In genomic region chr16:38131756-38132155, GRCm38 (mm10) we compare ENCODE assay signal across 8 mouse cellular contexts. TPM values are rescaled to one million over a fixed set of nuclear protein-coding genes. Genes with fewer than 3 reads are reported as not detected.
DNase-seq lines count a peak whose midpoint lies in the region; ATAC-seq and TF ChIP-seq lines count a peak whose summit lies in the region.

No protein-coding gene starts in this region.

- intact Hi-C loops in heart, adult 2 months (cut with DNase I), result loop anchor here (2.0 kb wide), 1 partner anchor 39 kb away; no protein-coding TSS in a partner anchor

- H3K9me3 ChIP-seq in forebrain, embryonic 16.5 days (ENCODE audit: control insufficient read depth, low read length), result no peaks in the 10 kb centered on the region
- H3K9me3 ChIP-seq in forebrain, embryonic 10.5 days, result no peaks in the 10 kb centered on the region
- no peaks in the 10 kb centered on the region for H3K9me3 ChIP-seq in ES-Bruce4 (replicated peaks; ENCODE audit: control insufficient read depth, insufficient read depth, low read length, poor library complexity, severe bottlenecking)

- 0 out of 2 replicates have a peak, but pooled peaks have one; percentile 26 for ATAC-seq in forebrain, embryonic 16.5 days
- peak; percentile 79 for ATAC-seq in megakaryocyte-erythroid progenitor cell, adult 5-6 weeks (replicated peaks; ENCODE audit: low FRiP score, low TSS enrichment, poor library complexity, severe bottlenecking)

- no peak overlapping the region for H3K9ac ChIP-seq in forebrain, embryonic 16.5 days (replicated peaks; ENCODE audit: low read depth, low read length)
- H3K9ac ChIP-seq in ES-Bruce4 (ENCODE audit: low read depth, poor library complexity, severe bottlenecking), result no peak overlapping the region
- H3K9ac ChIP-seq in heart, adult 2 months (ENCODE audit: low read depth, low read length), result peak overlapping the region; percentile 7; the same call in 1 of the 2 replicates

- H3K4me3 ChIP-seq in forebrain, embryonic 16.5 days (replicated peaks; ENCODE audit: low read length), result no peak overlapping the region
- H3K4me3 ChIP-seq in forebrain, embryonic 10.5 days, result no peak overlapping the region
- H3K4me3 ChIP-seq in ES-Bruce4 (ENCODE audit: low read depth, low read length), result no peak overlapping the region
- peak overlapping the region; percentile 13; the same call in 1 of the 2 replicates for H3K4me3 ChIP-seq in heart, adult 2 months

- no peak for DNase-seq in forebrain, embryonic 10.5 days (ENCODE audit: extremely low spot score, low spot score)
- DNase-seq in heart, adult 2 months, result peak; percentile 48 to 65
- DNase-seq in kidney, postnatal 36 days, result peak; percentile 29 to 46
- no peak for DNase-seq in cerebellum, postnatal 4 days (ENCODE audit: low spot score in 2 of 2)
- DNase-seq in gastrocnemius, adult 8-10 months (ENCODE audit: low spot score in 2 of 2), result no peak

- H3K36me3 ChIP-seq in forebrain, embryonic 16.5 days (ENCODE audit: control insufficient read depth, insufficient read depth), result no peaks in the 10 kb centered on the region
- peaks cover 13% of the 10 kb centered on the region for H3K36me3 ChIP-seq in forebrain, embryonic 10.5 days (replicated peaks)
- no peaks in the 10 kb centered on the region for H3K36me3 ChIP-seq in ES-Bruce4 (ENCODE audit: control insufficient read depth, insufficient read depth, low read length, poor library complexity, severe bottlenecking)
- H3K36me3 ChIP-seq in heart, adult 2 months (ENCODE audit: control insufficient read depth, insufficient read depth, low read length), result peaks cover 15% of the 10 kb centered on the region

- TF ChIP-seq EP300 in ES-Bruce4 (IDR thresholded peaks at IDR 0.05; ENCODE audit: insufficient read depth, low read depth, low read length), result no peak
- 0 out of 2 replicates have a peak, but pooled peaks have one; percentile 50 for TF ChIP-seq EP300 in heart, adult 2 months (IDR thresholded peaks at IDR 0.05; ENCODE audit: insufficient read depth, low read depth, low read length)

- H3K27ac ChIP-seq in forebrain, embryonic 16.5 days (ENCODE audit: low read length), result no peak overlapping the region
- no peak overlapping the region for H3K27ac ChIP-seq in forebrain, embryonic 10.5 days
- 0 out of 2 replicates have a peak overlapping the region, but pooled peaks have one; percentile 13 for H3K27ac ChIP-seq in ES-Bruce4 (ENCODE audit: insufficient read depth, low read length)
- H3K27ac ChIP-seq in heart, adult 2 months, result peak overlapping the region; percentile 71

- H3K79me2 ChIP-seq in heart, adult 2 months (replicated peaks; ENCODE audit: control insufficient read depth, insufficient read depth, low read length), result peaks cover 7% of the 10 kb centered on the region

- peaks cover 37% of the 10 kb centered on the region for H3K4me1 ChIP-seq in forebrain, embryonic 16.5 days (replicated peaks; ENCODE audit: control insufficient read depth, insufficient read depth, low read length)
- peaks cover 49% of the 10 kb centered on the region for H3K4me1 ChIP-seq in forebrain, embryonic 10.5 days
- H3K4me1 ChIP-seq in ES-Bruce4 (ENCODE audit: control insufficient read depth, insufficient read depth, low read length), result peaks cover 9% of the 10 kb centered on the region
- peaks cover 13% of the 10 kb centered on the region for H3K4me1 ChIP-seq in heart, adult 2 months (ENCODE audit: control insufficient read depth, insufficient read depth, low read length)

- WGBS in forebrain, embryonic 16.5 days, result 36% methylated on average over 9 of the region's 9 CpGs
- 43% methylated on average over 9 of the region's 9 CpGs for WGBS in forebrain, embryonic 10.5 days
- 14% methylated on average over 9 of the region's 9 CpGs for WGBS in heart, adult 2 months

- H3K4me2 ChIP-seq in forebrain, embryonic 16.5 days (ENCODE audit: low read length), result no peak overlapping the region

- no peaks in the 10 kb centered on the region for H3K27me3 ChIP-seq in forebrain, embryonic 16.5 days (replicated peaks; ENCODE audit: control insufficient read depth, insufficient read depth, low read length)
- H3K27me3 ChIP-seq in forebrain, embryonic 10.5 days (ENCODE audit: poor library complexity, severe bottlenecking), result no peaks in the 10 kb centered on the region
- H3K27me3 ChIP-seq in ES-Bruce4 (ENCODE audit: control insufficient read depth, insufficient read depth, low read length, poor library complexity, severe bottlenecking), result no peaks in the 10 kb centered on the region
- no peaks in the 10 kb centered on the region for H3K27me3 ChIP-seq in heart, adult 2 months (ENCODE audit: control insufficient read depth, insufficient read depth, low read length)

- no peak for TF ChIP-seq CTCF in ES-Bruce4 (IDR thresholded peaks at IDR 0.05; ENCODE audit: low read depth, low read length)
- TF ChIP-seq CTCF in heart, adult 2 months (IDR thresholded peaks at IDR 0.05), result no peak

- TF ChIP-seq POLR2A in ES-Bruce4 (IDR thresholded peaks at IDR 0.05; ENCODE audit: insufficient read depth, low read length), result no peak
- TF ChIP-seq POLR2A in heart, adult 2 months (IDR thresholded peaks at IDR 0.05; ENCODE audit: insufficient read depth, low read depth, low read length), result peak; percentile 56

RNA-seq across cellular contexts. Expression of gene Gsk3b, which starts 43.0 kb away (rescaled TPM):
- polyA plus RNA-seq in forebrain, embryonic 16.5 days (2015; fragmentation: Nextera tagmentation; extraction: Ambion mirVana), result 155 and 159 TPM in 2 replicates
- polyA plus RNA-seq in forebrain, embryonic 10.5 days (2016; fragmentation: Nextera tagmentation; extraction: Ambion mirVana), result 64.3 and 65.8 TPM in 2 replicates
- polyA plus RNA-seq in ES-Bruce4 (2011; ENCODE audit: insufficient read depth, insufficient read length, low read depth, missing spikeins), result 47.8 and 51.6 TPM in 2 replicates
- 10 to 100 TPM; 48.8 to 58.3 TPM for total RNA-seq in heart, adult 2 months (2021)
- polyA plus RNA-seq in heart, adult 2 months (2012; rRNA removed), result 9.9 and 21.6 TPM in 2 replicates
- total RNA-seq in megakaryocyte-erythroid progenitor cell, adult 5-6 weeks (2014; fragmentation: Nextera tagmentation), result 34.1 and 54.9 TPM in 2 replicates
- total RNA-seq in megakaryocyte-erythroid progenitor cell, adult 5-6 weeks (2017), result 31.8 and 44.1 TPM in 2 replicates
- 10 to 100 TPM; 63.7 to 77.1 (median 71.3) TPM for total RNA-seq in gastrocnemius, adult 8-10 months (2022)

Comparison
In these comparisons a context has a peak if more than half of its experiments do, and no peak if none do; other contexts are left out.
1. H3K27ac ChIP-seq: peak in ES-Bruce4 (single experiment) and heart, adult 2 months (single experiment); none in forebrain, embryonic 16.5 days (single experiment) and forebrain, embryonic 10.5 days (single experiment).
2. DNase-seq: peak in heart, adult 2 months (2 of 2) and kidney, postnatal 36 days (2 of 2); none in forebrain, embryonic 10.5 days (single experiment), cerebellum, postnatal 4 days (0 of 2) and gastrocnemius, adult 8-10 months (0 of 2).